Mouse (Mus musculus) retina, postnatal 1 day (tissue): ENCODE measurements around the gene Smad6.
A peak's percentile ranks its signal among the peaks of the same experiment; 100 is the strongest.

Source experiments
- DNase-seq: peaks from one replicate; pipeline ENCODE4 v3.0.0-alpha.2; 2012

Smad6 gene

DNA sequence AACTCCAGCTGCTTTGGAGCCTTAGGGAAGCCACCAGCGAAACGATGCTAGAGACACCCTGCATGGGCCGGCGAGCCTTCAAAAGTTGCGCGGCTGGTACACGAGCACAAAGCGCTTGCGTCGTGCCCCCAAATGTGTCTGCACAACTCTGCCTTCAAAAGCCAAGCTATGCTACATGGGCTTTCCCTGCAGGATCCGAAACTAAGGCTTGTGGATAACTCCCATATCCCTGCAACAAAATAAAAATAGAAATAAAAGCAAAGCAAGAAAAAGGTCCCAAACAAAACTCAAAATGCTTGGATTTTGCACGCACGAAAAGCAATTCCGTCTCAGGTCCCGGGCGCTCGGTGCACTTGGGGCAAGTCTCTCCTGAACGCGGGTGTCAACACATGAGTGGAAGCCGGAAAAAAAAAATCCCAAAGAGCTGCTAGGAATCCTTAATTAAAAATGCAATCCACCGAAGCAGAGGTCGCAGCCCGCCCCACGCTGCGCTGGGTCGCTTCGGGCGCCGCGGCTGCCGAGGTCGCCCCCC, 474 bp downstream of the Smad6 start:
- peak; percentile 46 for DNase-seq

DNA sequence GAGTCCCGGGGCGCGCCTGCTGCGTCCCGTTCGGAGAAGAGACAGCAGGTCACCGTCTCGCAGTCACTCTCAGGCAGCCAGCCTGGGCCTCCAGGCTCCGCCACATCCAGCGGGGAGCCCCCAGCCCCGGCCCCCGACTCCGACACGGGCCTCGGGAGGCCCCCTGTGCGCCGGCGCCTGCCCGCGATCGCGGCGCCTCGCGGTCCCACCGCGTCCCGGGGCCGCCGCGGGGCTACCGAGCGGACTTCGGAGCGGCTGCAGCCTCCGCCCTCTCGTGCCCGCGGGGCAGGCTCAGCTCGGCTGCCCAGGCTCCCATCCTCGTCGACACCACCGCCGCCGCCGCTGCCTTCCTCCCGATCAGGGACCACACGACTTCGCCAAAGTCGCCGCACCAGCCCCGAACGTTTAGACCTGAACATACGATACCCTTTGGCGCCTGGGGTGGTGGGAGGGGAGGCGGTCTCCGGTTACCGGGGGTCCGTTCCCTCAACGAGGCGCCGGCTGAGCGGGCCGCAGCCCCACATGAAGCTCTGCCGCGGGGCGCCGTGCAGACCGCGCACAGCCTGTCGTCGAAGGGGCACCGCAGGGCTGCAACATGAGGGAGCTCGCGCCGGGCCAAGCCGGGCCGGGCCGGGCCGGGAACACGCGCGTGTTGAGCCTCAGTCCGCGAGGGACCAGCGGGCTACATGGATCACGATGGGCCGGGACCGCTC, 1.1 kb downstream of the Smad6 start:
- peak; percentile 49 for DNase-seq

DNA sequence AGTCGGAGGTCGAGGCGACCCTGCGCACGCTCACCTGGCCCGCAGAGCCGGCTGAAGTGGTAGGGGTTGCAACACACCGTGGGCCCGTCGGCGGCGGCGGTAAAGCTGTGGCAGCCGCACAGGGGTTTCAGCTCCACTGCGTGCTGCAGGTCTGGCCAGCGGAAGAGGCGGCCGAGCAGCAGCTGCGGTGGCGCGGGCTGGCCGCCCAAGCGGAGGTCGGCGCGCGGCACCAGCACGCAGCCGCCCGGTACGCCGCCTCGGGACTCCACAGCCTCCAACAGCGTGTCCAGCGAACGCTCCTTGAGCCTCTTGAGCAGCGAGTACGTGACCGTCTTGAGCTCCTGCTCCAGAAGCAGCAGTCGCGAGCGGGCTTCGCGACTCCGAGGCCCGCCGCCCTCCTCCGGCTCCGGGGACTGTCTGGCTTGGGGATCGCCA, 1.7 kb downstream of the Smad6 start:
- DNase-seq: peak; percentile 68

DNA sequence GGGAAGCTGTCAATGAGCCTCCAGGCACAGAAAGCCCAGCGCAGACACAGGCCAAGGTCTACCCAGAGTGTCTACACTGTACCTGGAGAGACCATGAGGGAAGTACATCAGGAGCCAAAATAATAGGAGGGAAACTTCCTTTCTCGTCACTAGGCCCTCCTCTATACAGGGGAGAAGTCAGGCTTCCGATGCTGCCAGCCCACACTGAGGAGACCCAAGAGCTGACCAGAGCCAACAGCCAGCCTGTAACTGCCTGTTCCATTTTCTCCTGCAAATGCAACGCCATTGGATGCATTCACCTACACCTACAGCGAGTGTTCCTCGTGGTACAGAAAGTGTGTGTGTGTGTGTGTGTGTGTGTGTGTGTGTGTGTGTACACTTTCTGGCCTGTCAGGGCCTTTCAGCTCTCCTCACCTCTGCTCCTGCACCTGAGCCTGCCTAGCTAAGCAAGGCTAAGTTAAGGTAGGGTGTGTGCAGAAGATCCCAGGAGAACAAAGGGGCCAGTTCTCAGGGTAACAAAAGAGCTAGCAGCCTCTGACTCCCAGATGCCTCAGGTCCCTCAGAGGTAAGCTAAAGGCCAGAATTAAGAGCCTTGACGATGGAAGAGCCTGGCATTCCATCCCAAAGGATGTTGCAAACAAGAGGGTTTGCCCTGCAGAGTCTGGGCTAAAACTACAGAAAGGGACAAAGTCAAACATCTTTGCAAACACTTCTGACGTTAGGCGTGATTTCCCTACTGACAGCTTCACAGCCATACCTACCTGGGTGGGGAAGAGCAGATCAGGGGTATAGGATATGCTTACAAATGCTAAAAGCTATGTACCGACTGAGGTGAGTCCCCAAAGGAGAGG, 2.6 kb downstream of the Smad6 start:
- DNase-seq: no peak

DNA sequence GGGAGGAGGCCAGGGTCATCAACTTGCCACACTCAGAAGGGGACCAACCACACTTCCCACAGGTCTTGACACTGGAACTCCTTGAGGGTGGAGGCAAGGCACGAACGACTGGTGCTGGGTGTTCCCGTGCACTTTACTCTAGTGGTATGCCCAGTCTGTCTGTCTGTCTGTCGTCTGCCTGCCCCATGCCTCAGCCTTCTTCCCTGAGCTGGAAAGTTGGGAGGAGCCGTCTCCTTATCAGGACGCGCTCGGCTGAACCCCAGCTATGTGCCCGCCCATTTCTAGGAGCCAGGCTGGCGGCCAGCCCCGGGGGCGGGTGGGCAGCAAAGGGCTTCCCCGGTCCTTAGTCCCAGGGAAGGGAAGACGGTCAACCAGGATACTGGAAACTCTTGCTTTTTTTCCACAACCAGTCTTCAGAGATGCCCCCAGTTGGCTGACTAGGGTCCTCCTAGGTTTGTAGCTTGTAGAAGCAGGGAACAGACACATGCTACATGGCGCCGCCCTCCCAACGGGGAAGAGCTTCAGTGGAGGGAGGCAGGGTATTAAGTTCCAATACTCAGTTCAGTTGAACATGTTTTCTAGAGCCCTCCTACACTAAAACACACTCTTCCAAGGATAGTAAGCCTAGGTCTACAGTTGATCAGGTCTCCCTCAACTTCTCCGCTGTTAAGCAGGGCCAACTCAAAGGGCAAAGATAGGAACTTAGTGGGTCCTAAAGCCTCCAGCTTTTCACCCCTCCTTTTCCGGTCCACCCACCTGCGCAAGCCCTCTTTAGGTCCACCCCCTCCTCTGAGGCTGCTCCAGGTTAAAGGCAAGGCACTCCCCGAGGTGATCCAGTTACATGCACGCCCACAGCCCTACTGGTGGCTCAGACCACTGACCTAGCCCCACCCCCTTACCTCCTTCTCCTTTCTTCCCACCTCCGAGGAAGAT, 3.7 kb downstream of the Smad6 start:
- DNase-seq: peak; percentile 90

DNA sequence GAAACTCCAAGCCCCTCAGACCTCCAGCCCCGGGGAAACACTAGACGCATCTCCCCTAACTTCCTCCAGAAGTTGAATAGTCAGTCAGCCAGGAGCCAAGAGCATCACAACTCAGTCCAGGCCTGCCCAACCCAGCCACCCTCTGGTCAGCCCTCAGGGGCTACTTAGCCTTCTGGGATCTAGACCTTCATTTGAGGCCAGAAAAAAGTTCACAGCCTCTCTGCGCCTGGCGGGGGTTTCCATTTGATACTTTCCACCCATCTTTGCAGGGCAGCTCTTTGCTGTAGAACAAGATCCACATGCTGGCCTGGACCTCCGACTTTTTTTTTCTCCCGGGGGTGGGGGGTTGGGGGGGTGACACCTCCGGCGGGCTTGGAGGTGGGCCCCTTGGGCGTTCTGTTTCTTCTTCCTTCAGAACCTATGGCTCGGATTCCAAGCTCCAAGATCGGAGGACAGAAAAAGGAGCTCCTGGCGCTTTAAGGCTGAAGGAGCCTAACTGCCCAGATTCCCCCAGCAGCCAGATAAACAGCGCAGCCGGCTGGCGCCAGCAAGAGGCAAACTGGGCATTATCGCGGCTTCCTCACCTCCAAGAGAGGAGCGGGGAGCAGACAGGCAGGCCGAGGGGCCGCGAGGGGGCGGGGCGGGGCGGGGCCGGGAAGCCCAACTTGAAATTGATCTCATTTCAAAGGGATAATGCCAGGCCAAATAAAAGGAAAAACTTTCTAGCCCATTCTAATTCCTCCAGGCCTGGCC, 5.0 kb downstream of the Smad6 start:
- peak; percentile 87 for DNase-seq

DNA sequence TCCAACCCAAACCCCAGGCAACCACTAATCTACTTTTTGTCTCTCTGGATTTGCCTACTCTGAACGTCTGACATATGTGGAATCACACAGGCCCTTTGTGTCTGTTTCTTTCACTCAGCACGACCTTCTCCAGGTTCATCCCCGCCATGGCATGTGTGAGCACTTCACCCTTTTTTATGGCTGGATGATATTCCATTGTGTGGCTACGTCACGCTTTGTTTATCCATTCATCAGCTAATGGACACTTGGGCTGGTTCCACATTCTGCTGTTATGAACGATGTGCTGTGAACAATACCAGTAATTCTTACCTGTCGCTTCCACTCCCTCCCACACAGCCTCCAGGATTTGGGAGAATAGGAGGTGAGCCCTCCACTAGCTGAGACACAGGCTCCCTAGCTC, 5.8 kb downstream of the Smad6 start:
- DNase-seq: no peak

DNA sequence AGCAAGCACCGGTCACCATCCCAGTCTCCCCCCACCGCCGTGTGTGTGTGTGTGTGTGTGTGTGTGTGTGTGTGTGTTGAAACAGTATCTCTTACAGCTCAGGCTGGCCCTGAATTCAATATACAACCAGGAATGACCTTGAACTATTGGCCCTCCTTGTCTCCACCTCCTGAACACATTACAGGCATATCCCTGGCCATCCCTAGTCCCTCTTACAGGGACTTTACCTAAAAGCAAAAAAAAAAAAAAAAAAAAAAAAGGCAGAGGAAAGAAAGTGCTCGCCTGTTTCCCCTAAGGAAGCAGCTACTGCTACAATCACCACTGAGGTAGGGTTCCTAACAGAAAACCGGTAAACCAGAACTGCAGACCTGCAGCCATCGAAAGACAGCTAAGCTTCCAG, 7.1 kb downstream of the Smad6 start:
- DNase-seq: no peak

DNA sequence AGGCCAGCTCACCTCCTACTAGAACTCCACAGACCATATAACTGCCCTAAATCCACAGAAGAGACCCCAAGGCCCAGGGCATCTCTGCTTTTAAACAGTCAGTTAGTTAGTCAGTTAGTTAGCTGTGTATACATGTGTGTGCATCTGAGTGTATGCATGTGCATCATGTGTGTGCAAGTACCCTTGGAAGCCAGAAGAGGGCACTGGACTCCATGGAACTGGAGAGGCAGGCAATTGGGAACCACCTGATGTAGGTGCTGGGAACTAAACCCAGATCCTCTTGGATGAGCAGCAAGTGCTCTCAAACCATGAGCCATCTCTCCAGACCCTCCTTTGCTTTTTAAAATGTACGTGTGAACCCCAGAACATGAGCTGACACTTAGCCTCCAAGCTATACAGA, 10.5 kb downstream of the Smad6 start:
- no peak for DNase-seq

DNA sequence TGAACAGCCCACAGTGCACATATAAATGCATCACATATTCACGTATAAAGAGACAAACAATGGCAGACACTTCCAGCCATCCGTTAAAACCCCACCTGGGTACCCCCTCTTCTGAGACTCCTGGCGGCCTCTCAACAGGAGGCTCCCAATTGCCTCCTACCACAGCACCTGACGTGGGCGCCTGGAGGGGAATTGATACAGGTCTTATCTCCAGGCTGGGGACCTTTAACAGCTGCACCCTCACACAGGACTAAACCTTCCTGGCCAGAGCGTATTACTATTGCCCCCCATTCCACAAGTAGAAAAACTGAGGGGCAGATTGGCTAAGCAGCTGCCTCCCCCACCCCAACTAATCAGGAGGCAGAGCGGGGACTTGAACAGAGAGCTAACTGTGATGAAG, 18.9 kb downstream of the Smad6 start:
- DNase-seq: no peak

DNA sequence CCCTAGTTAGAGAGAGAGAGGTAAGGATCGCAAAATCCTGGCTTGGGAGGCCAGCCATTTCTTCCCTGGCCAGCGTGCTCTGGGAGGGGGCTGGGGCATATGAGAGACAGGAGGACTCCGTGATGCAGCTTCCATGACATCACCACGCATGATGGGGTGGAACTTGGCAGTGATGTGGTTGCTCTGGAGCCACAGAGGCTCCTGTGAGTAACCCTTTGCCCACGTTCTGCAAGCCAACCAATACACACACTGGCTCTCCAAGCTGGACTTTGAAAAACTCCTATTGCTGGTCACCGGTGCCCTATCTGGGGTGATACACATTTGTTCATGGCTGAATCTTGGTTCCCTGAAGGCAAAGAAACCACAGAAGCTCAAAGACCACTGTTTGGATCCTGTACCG, 20.8 kb downstream of the Smad6 start:
- no peak for DNase-seq

DNA sequence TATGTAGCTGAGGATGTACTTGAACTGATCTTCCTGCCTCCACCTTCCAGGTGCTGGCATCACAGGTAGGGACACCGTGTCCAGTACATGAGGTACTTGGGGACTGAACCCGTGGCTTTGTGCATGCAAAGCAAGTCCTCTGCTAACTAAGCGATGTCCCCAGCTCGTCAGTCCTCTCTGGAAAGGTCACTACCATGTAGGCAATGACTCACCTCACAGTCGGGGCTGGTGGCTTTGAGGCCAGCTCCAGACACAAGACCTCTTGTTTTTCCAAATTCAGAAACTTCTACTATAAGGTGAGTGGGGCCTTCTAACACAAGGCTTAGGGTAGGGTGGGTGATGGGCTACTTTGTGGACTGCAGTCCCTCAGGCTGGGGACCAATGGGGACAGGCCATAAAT, 21.8 kb downstream of the Smad6 start:
- DNase-seq: no peak

DNA sequence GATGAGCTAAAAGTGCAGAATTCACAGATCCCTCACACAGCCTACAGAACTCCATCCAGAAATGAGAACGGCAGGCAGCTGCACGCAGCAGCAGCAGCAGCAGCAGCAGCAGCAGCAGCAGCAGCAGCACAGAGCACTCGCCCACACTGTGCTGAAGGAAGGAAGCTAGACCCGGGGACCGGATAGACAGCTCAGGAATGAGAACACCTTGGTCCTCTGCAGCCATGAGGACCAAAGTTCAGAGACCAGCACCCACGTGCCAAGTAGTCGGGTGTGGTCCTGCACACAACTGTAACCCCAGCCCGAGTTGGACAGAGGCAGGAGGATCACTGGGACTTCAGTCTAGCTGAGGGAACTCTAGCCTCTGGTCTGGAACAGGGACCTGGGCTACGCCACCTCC, 22.7 kb downstream of the Smad6 start:
- DNase-seq: no peak

DNA sequence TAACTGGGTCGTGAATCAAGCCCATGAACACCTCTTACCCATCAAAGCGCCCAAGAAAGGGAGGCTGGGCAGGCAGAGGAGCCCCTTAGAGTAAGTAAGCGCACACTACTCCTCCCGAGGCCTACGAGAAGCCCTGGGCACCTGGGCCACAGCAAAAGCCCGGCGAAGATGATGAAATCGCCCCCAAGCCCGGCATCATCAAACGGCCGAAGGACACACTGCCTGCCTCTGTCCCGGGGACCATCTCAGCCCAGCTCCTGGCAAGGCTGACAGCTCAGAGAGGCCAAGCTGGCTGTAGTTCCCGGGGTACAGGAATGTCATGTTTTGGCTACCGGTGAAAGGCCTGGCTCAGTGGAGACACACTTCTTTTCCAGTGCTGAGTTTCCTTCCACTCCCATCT, 23.8 kb downstream of the Smad6 start:
- DNase-seq: no peak

DNA sequence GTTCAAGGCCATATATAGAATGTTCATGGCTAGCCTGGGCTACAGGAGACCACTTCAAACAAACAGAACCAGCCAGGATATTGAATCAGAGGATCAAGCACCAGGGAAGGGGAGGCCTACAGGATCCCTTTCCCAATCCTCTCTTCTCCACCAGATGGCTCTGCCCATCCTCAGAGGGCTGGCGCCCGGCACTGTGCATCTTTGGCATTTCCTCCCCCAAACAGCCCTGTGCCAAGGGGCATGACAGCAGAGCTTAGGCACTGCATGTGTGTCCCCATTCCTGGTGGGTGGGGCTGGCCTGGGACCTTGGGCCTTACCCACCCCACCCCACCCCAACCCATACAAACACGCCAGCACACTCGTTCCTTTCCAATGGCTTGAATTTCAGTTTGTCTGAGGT, 24.4 kb downstream of the Smad6 start:
- DNase-seq: peak; percentile 70

DNA sequence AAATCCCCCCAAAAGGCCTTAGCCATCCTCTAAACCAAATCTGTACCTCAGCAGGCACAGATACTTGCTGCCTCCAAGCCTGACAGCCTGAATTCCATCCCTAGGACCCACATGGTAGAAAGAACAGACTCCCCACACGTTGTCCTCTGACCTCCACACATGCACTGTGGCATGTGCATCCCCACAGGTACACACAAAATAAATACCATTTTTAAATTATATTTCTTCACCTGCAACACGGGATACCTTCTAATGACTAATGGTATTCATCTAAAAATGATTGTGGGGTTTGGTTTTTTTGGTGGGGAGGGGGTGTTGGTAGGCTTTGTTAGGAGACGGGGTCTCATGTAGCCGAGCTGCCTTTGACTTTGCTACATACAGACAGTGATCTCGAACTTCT, 28.6 kb downstream of the Smad6 start:
- DNase-seq: no peak

DNA sequence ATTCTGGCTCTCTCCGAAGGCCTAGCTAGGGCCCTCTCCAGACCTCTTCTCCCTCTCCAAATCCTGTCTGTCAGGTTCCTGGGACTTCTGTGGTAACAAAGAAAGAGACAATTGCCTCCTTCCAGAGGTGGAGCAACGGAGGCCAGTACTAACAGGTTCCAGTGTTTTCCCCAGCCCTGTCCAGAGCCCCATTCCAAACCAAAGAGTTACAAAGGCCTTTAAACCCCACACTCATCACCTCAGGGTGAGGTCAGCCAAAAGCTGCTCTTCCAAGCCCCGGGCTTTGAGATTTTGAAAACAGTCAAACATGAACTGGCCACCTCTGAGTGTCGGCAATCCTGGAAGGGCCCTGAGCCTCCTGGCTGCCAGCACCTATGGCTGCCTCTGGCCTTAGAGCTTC, 29.1 kb downstream of the Smad6 start:
- no peak for DNase-seq

DNA sequence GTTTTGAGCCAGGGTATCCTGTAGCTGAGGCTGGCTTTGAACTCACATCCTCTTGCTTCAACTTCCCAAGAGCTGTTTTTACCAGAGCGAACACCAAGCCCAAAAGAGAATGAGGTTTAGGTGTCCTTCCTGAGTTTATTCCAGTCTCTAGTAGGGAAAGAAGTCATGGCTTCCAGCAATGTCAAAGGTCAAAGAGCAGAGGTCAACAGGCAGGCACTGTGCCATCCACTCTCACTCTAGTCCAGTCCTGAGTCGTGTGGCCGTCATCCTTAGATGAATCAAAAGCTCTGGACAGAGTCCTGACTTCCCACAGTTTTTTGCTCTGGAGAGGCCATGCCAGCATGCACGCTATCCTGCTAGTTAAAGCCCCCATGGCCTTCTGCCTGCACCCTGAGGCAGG, 30.7 kb downstream of the Smad6 start:
- no peak for DNase-seq

DNA sequence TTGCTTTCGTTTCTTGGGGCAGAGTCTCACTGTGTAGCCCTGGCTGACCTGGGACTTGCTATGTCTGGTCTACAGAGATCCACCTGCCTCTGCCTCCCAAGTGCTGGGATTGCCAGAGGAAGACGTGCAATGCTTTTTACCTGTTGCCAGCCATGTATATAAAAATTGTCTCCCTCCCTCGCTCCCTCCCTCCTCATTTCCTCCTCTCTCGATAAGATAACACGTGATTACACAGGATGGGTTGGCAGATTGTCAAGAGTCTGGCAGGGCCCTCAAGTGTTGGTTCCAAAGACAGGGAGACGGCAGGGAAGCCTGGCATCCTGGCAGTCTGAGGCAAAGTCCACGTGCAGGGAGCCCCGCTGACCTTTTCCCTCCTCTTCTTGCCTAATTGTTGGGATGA, 32.2 kb downstream of the Smad6 start:
- DNase-seq: no peak

DNA sequence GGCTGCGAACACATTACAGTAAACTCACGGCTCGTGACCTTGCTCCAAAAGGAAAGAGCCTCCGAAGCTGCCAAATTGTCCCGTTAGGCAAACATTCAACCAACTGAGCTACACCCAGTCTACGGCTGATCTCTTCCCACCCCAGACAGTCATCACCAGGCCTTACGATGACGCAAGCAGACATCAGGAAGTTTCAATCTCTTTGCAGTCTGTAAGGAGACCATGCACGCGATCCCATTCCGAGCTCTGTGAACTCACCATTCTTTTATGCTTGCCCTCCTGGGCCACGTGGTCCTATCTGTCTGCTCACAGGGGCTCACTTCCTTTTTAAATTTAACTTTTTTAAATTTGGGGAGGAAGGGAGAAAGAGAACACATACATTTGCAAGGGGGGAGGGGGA, 32.6 kb downstream of the Smad6 start:
- DNase-seq: no peak

DNA sequence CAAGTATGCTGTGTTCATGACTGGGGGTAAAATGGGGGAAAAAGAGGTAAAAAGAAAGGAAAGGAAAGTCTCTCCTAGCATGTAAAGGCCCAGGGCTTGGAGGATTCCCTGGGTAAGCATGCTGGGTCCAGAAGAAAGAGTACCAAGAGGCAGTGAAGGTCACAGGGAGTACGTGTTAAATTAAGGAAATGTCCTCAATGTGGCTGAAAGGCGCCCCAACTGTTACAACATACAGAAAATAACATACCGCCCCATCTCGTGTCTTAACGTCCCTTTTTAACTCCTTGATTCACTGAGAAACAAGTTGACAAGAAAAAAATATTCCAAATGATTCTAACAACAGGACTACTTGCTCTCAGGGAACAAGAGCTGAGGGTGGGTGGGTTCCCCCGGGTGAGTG, 36.7 kb downstream of the Smad6 start:
- DNase-seq: no peak

DNA sequence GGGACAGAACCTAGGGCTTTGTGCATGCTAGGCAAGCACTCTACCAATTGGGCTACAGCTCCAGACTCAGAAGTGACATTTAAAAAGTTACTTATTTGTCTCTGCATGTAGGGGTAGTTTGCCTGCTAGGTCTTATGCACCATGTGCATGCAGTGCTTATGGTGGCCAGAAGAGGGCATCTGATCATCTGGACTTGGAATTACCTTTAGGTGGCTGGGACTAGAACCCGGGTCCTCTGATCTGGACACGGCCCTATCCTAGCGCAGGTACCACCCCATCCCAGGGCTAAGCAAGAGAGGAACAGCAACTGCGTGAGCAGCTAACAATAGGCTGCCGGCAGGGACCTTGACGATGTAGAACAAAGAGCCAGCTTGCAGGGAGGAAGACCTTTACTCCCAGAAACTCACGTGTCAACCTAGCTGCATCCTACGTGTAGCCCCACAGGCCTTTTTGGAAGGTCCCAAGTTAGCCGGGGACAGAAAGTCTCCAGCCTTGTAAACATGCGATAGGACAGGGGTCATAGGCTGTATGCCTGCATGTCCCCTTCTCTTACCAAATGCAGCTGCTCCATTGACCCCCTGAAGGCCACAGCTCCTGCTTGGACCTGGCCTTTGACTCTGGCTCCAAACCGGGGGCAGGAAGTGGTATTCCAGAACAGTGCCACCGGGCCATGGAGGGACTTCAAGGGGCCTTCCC, 38.8 kb downstream of the Smad6 start:
- no peak for DNase-seq
